Mouse (Mus musculus) heart, postnatal 0 days (tissue): Measurements from ENCODE around the gene Socs7.

Experiments used
- CTCF ChIP-seq: IDR thresholded peaks from 2 replicates; pipeline ENCODE4 v1.5.1; 2016; ENCODE audit warnings: antibody characterized with exemption, control low read depth, low read depth
- EP300 ChIP-seq: IDR thresholded peaks from 2 replicates; pipeline ENCODE4 v1.6.1; 2016; ENCODE audit warnings: antibody characterized with exemption, low read depth

GRCm38 (mm10) chr11:97402746-97403145 lies 40.4 kb downstream of the Socs7 start:
- TF ChIP-seq CTCF = no peak
- TF ChIP-seq EP300 = no peak
